Mouse (Mus musculus): ENCODE measurements around the gene Tbce.
"Not testable (repeated sequence)": the region's sequence is repeated elsewhere in the genome, so short reads cannot be mapped to it uniquely, and the experiment has no call there.

DNA sequence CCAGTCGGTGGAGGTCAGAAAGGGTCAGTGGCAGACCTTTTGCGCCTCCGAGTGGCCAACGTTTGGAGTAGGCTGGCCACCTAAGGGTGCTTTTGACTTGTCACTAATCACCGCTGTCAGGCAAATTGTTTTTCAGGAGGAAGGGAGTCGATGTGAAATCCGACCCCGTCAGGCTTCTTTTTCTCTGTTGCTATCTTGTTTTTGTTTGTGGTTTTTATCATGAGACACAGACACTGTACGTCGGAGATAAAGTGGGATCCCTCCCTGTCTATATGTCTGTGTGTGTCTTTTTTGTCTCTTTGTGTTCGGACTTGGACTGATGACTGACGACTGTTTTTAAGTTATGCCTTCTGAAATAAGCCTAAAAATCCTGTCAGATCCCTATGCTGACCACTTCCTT is 18.0 kb downstream of the Tbce start:
- not testable (repeated sequence) for TF ChIP-seq POLR2A (IDR thresholded peaks at IDR 0.05; ENCODE audit: extremely low read depth, insufficient read depth, low read length); CTCF (IDR thresholded peaks at IDR 0.05; ENCODE audit: low read depth, low read length)
